Mouse (Mus musculus): ENCODE results near the gene Mcrip1. TPM values are rescaled to one million over a fixed set of nuclear protein-coding genes. Genes with fewer than 3 reads are reported as not detected.

Mcrip1 gene
- polyA plus RNA-seq, 2 experiments from 2014 or later: 114 to 126 TPM

GRCm38 (mm10) chr11:120510375-120511030, 39.0 kb downstream of the Mcrip1 start:
- ATAC-seq: peak; percentile 49

- no peak for ATAC-seq
Measured at GRCm38 (mm10) chr11:120509940-120510339, 39.6 kb downstream of the Mcrip1 start.

GRCm38 (mm10) chr11:120508290-120508870, 41.1 kb downstream of the Mcrip1 start:
- ATAC-seq: no peak

GRCm38 (mm10) chr11:120507611-120508289, 41.8 kb downstream of the Mcrip1 start:
- no peak for ATAC-seq

GRCm38 (mm10) chr11:120506899-120507298, 42.6 kb downstream of the Mcrip1 start:
- no peak for ATAC-seq

GRCm38 (mm10) chr11:120505661-120506060, 43.9 kb downstream of the Mcrip1 start:
- ATAC-seq: no peak

- ATAC-seq: no peak
Measured at GRCm38 (mm10) chr11:120501701-120502100, 47.8 kb downstream of the Mcrip1 start.

GRCm38 (mm10) chr11:120501018-120501417, 48.5 kb downstream of the Mcrip1 start:
- no peak for ATAC-seq

- no peak for ATAC-seq
Measured at GRCm38 (mm10) chr11:120500357-120500756, 49.2 kb downstream of the Mcrip1 start.

GRCm38 (mm10) chr11:120499894-120500293, 49.6 kb downstream of the Mcrip1 start:
- ATAC-seq: no peak

- ATAC-seq: no peak
Measured at GRCm38 (mm10) chr11:120498891-120499290, 50.6 kb downstream of the Mcrip1 start.

GRCm38 (mm10) chr11:120498226-120498625, 51.3 kb downstream of the Mcrip1 start:
- ATAC-seq: no peak

- no peak for ATAC-seq
Measured at GRCm38 (mm10) chr11:120497436-120497835, 52.1 kb downstream of the Mcrip1 start.

GRCm38 (mm10) chr11:120493911-120494310, 55.6 kb downstream of the Mcrip1 start:
- no peak for ATAC-seq

- no peak for ATAC-seq
Measured at GRCm38 (mm10) chr11:120493351-120493750, 56.2 kb downstream of the Mcrip1 start.

Other genes starting within 250 kb of the Mcrip1 start
- 1,000 to 10,000 TPM; 2,387 to 3,192 TPM for gene Actg1, start 201.2 kb downstream of the Mcrip1 start, polyA plus RNA-seq (2017; shearing (Covaris generic))
- gene Fscn2, start 188.2 kb downstream of the Mcrip1 start, polyA plus RNA-seq (2017; shearing (Covaris generic)): under 1 TPM; 0.67 to 0.99 TPM
- gene Faap100, start 171.0 kb downstream of the Mcrip1 start, polyA plus RNA-seq (2017; shearing (Covaris generic)): 10 to 100 TPM; 17.8 to 27.0 TPM
- 10 to 100 TPM in 1 of 2 experiments, 1 to 10 TPM in 1; 9.5 to 11.0 TPM for gene Nploc4, start 112.0 kb downstream of the Mcrip1 start, polyA plus RNA-seq (2017; shearing (Covaris generic))
- not detected for gene Tspan10, start 107.1 kb downstream of the Mcrip1 start, polyA plus RNA-seq (2017; shearing (Covaris generic))
- gene Pde6g, start 96.2 kb downstream of the Mcrip1 start, polyA plus RNA-seq (2017; shearing (Covaris generic)): under 1 TPM in 1 of 2 experiments, not detected in 1; 0.83 TPM
- 1 to 10 TPM; 3.5 to 4.6 TPM for gene Oxld1, start 91.7 kb downstream of the Mcrip1 start, polyA plus RNA-seq (2017; shearing (Covaris generic))
- 10 to 100 TPM; 19.8 to 27.7 TPM for gene Ccdc137, start 91.6 kb downstream of the Mcrip1 start, polyA plus RNA-seq (2017; shearing (Covaris generic))
- 10 to 100 TPM; 34.8 to 44.8 TPM for gene Arl16, start 82.1 kb downstream of the Mcrip1 start, polyA plus RNA-seq (2017; shearing (Covaris generic))
- gene Mrpl12, start 65.1 kb downstream of the Mcrip1 start, polyA plus RNA-seq (2017; shearing (Covaris generic)): 10 to 100 TPM; 67.0 to 68.0 TPM
- gene Slc25a10, start 57.9 kb downstream of the Mcrip1 start, polyA plus RNA-seq (2017; shearing (Covaris generic)): 10 to 100 TPM; 11.0 to 14.3 TPM
- gene Gcgr, start 19.0 kb downstream of the Mcrip1 start, polyA plus RNA-seq (2017; shearing (Covaris generic)): not detected
- not detected for gene Ppp1r27, start 1.4 kb upstream of the Mcrip1 start, polyA plus RNA-seq (2017; shearing (Covaris generic))
- 100 to 1,000 TPM; 162 to 169 TPM for gene P4hb, start 23.5 kb upstream of the Mcrip1 start, polyA plus RNA-seq (2017; shearing (Covaris generic))
- 100 to 1,000 TPM; 554 to 866 TPM for gene Arhgdia, start 31.9 kb upstream of the Mcrip1 start, polyA plus RNA-seq (2017; shearing (Covaris generic))
- gene Alyref, start 48.6 kb upstream of the Mcrip1 start, polyA plus RNA-seq (2017; shearing (Covaris generic)): 10 to 100 TPM in 1 of 2 experiments, 1 to 10 TPM in 1; 8.5 to 42.6 TPM
- gene Anapc11, start 48.7 kb upstream of the Mcrip1 start, polyA plus RNA-seq (2017; shearing (Covaris generic)): 100 to 1,000 TPM; 122 to 134 TPM
- not detected for gene Npb, start 58.8 kb upstream of the Mcrip1 start, polyA plus RNA-seq (2017; shearing (Covaris generic))
- 100 to 1,000 TPM; 101 to 179 TPM for gene Pcyt2, start 68.2 kb upstream of the Mcrip1 start, polyA plus RNA-seq (2017; shearing (Covaris generic))
- 10 to 100 TPM; 66.4 to 66.7 TPM for gene Sirt7, start 75.5 kb upstream of the Mcrip1 start, polyA plus RNA-seq (2017; shearing (Covaris generic))
- 10 to 100 TPM; 11.3 to 16.0 TPM for gene Mafg, start 83.9 kb upstream of the Mcrip1 start, polyA plus RNA-seq (2017; shearing (Covaris generic))
- 1 to 10 TPM; 1.5 to 1.8 TPM for gene Pycr1, start 94.0 kb upstream of the Mcrip1 start, polyA plus RNA-seq (2017; shearing (Covaris generic))
- gene Myadml2, start 98.4 kb upstream of the Mcrip1 start, polyA plus RNA-seq (2017; shearing (Covaris generic)): not detected
- gene Notum, start 111.4 kb upstream of the Mcrip1 start, polyA plus RNA-seq (2017; shearing (Covaris generic)): not detected
- 100 to 1,000 TPM in 1 of 2 experiments, 10 to 100 TPM in 1; 82.3 to 134 TPM for gene Aspscr1, start 123.2 kb upstream of the Mcrip1 start, polyA plus RNA-seq (2017; shearing (Covaris generic))
- gene Cenpx, start 164.0 kb upstream of the Mcrip1 start, polyA plus RNA-seq (2017; shearing (Covaris generic)): 100 to 1,000 TPM; 152 to 156 TPM
- gene Lrrc45, start 164.2 kb upstream of the Mcrip1 start, polyA plus RNA-seq (2017; shearing (Covaris generic)): 10 to 100 TPM; 26.8 to 34.4 TPM
- gene Rac3, start 171.7 kb upstream of the Mcrip1 start, polyA plus RNA-seq (2017; shearing (Covaris generic)): not detected
- gene Dcxr, start 177.6 kb upstream of the Mcrip1 start, polyA plus RNA-seq (2017; shearing (Covaris generic)): 10 to 100 TPM; 15.1 to 17.4 TPM
- gene Cbr2, start 182.4 kb upstream of the Mcrip1 start, polyA plus RNA-seq (2017; shearing (Covaris generic)): not detected
- gene Hmga1b, start 213.1 kb upstream of the Mcrip1 start, polyA plus RNA-seq (2017; shearing (Covaris generic)): 10 to 100 TPM in 1 of 2 experiments, 1 to 10 TPM in 1; 3.6 to 24.6 TPM
- 1 to 10 TPM; 2.8 to 4.1 TPM for gene Rfng, start 234.5 kb upstream of the Mcrip1 start, polyA plus RNA-seq (2017; shearing (Covaris generic))
- 100 to 1,000 TPM; 126 to 160 TPM for gene Gps1, start 234.5 kb upstream of the Mcrip1 start, polyA plus RNA-seq (2017; shearing (Covaris generic))
- gene Dus1l, start 246.7 kb upstream of the Mcrip1 start, polyA plus RNA-seq (2017; shearing (Covaris generic)): 10 to 100 TPM; 31.4 to 35.3 TPM

Measured in CD4-positive, CD25-positive, alpha-beta regulatory T cell, adult 4 months (primary cell).